Mouse (Mus musculus): ENCODE measurements around the gene Rfxank.

DNA sequence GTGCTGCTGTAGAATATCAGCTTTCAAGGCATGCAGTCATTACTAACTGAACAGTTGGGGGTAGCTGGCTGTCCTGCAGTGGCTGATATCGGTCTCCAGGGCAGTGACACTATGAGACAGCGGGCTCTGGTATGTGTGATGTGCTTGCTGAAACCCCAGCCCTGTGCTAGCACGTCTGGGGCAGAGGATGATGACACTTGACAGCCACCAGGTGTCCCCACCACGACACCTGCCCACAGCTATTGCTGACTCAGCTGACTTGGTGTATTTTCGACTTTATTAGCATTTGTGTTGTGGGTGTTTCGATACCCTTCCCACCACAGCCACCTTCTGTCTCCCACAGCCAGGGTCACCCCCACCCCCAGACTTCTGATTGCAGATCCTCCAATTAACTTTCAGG, 34.4 kb downstream of the Rfxank start:
- TF ChIP-seq POLR2A (IDR thresholded peaks at IDR 0.05; ENCODE audit: insufficient read depth, low read depth, low read length) (no peak), CTCF (IDR thresholded peaks at IDR 0.05; ENCODE audit: insufficient read depth, low read depth, low read length) (no peak)

Data from olfactory bulb, adult 2 months (tissue).